Mouse (Mus musculus) hindbrain, embryonic 14.5 days (tissue): Measurements from ENCODE around the gene Btbd35f16. TPM values are rescaled to one million over a fixed set of nuclear protein-coding genes. Genes with fewer than 3 reads are reported as not detected.
"Not testable (repeated sequence)": the region's sequence is repeated elsewhere in the genome, so short reads cannot be mapped to it uniquely, and the experiment has no call there.

Experiments
- ATAC-seq: fragments of 200-750 bp; cut with Nextera tagmentation; 2 replicates; pipeline ENCODE4 v1.8.0; 2017; ENCODE audit warnings: moderate number of reproducible peaks, mild to moderate bottlenecking, moderate TSS enrichment, moderate library complexity; ENCODE audit not compliant: low FRiP score
- DNase-seq: peaks from one replicate; pipeline ENCODE4 v3.0.0-alpha.2; 2015; ENCODE audit warnings: low spot score
- H3K27ac ChIP-seq: fragments of 300-500 bp; sonication (generic); 2 replicates; pipeline ENCODE4 v1.5.1; 2014; ENCODE audit warnings: mild to moderate bottlenecking, moderate library complexity
- H3K27me3 ChIP-seq: fragments of 300-500 bp; sonication (generic); 2 replicates; pipeline ENCODE4 v1.6.1; 2014; ENCODE audit warnings: mild to moderate bottlenecking, low read length, mixed read lengths; ENCODE audit not compliant: control insufficient read depth, insufficient read depth
- H3K36me3 ChIP-seq: fragments of 300-500 bp; sonication (generic); replicated peaks from 2 replicates; pipeline ENCODE4 v1.6.1; 2014; ENCODE audit not compliant: control insufficient read depth, insufficient read depth
- H3K4me1 ChIP-seq: fragments of 300-500 bp; sonication (generic); replicated peaks from 2 replicates; pipeline ENCODE4 v1.6.1; 2014; ENCODE audit warnings: antibody characterized with exemption, low read length, mixed read lengths; ENCODE audit not compliant: control insufficient read depth, insufficient read depth
- H3K4me2 ChIP-seq: fragments of 300-500 bp; sonication (generic); replicated peaks from 2 replicates; pipeline ENCODE4 v1.6.1; 2014; ENCODE audit warnings: mild to moderate bottlenecking, moderate library complexity
- H3K4me3 ChIP-seq: fragments of 300-500 bp; sonication (generic); replicated peaks from 2 replicates; pipeline ENCODE4 v1.5.1; 2014; ENCODE audit warnings: mild to moderate bottlenecking, low read length
- H3K9ac ChIP-seq: fragments of 300-500 bp; sonication (generic); 2 replicates; pipeline ENCODE4 v1.6.1; 2014
- H3K9me3 ChIP-seq: fragments of 300-500 bp; sonication (generic); 2 replicates; pipeline ENCODE4 v1.6.1; 2016; ENCODE audit warnings: low read length; ENCODE audit not compliant: control insufficient read depth
- WGBS: fragments of 180-500 bp; shearing (Covaris S2); extraction: QIAGEN DNeasy Blood & Tissue Kit; methylation state at CpG from one replicate; pipeline ENCODE4 v1.1.7; 2014; 5-methylcytosine and 5-hydroxymethylcytosine counted together
- polyA plus RNA-seq: library from polyadenylated mRNA; unstranded; fragments of >200 nt; fragmentation: Nextera tagmentation; extraction: Ambion mirVana; gene quantifications from 2 replicates; pipeline ENCODE4 v1.2.1, GENCODE M21; 2014

Gene Btbd35f16
- not detected in 2 replicates for polyA plus RNA-seq

DNA sequence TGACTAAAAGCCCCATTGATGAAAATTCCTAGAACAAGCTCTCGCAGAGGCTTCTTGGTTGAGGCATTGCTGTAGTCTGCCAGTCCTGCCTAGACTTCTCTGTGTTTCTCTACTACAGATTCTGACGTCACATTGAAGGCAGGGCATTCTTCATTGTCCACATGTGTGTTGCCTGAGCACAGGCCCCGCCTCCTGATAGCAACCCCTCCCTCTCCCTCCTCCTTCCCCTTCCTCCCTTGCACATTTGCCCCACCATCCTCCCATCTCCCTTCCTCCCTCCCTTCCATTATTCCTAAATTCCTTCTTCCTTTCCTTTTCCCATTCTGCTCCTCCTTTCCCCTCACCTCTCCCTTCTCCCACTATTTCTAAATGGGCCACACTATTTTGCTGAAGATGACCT lies at the start of gene Btbd35f16:
Gene Btbd35f16, minus strand, starts transcription at position 101 of the 400 bp plus-strand sequence.
- not testable (repeated sequence) for ATAC-seq, H3K27ac ChIP-seq, H3K4me3 ChIP-seq, H3K9me3 ChIP-seq, H3K9ac ChIP-seq, H3K36me3 ChIP-seq, H3K4me2 ChIP-seq, DNase-seq, H3K4me1 ChIP-seq, H3K27me3 ChIP-seq
- WGBS = no CpG with 5 or more reads among the region's 3 CpGs

Other genes with a start within 250 kb of the Btbd35f16 start
- not detected in 2 replicates for gene Btbd35f10, start 204.1 kb downstream of the Btbd35f16 start, polyA plus RNA-seq
- not detected in 2 replicates for gene Btbd35f3, start 80.7 kb upstream of the Btbd35f16 start, polyA plus RNA-seq
- not detected in 2 replicates for gene Btbd35f28, start 239.6 kb upstream of the Btbd35f16 start, polyA plus RNA-seq